Mouse (Mus musculus): ENCODE measurements around the gene Tenm2. TPM values are rescaled to one million over a fixed set of nuclear protein-coding genes. Genes with fewer than 3 reads are reported as not detected.

The Tenm2 gene
- polyA plus RNA-seq, 1 experiment from 2014 or later: 0.16 TPM

DNA sequence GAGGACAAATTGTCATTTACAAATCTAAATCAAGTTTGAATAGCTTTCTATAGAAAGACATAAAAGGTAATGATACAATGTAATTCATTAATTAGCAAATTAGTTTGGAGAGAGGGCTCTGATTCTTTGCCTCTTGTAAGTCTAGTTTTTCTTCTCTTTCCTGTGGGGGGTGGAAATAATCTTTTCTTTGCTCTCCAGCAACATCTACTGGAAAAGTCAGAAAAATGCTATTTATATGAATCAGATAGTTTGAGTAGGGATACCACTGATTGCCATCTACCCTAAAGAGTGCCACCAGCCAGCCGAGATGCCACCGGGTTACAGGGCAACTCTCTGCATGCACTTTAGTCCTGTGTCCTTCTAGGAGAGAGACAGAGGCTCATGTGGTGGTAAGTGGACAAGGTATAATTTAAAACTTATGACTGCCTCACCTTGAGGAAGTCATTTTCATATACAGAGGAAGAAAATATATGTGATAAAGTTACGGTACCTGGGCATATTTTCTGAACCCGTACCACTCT, 560.8 kb downstream of the Tenm2 start:
- H3K4me1 ChIP-seq (ENCODE audit: insufficient read depth, low read depth, low read length): no peaks in the 10 kb centered on the region
- ATAC-seq: no peak
- H3K4me2 ChIP-seq (replicated peaks; ENCODE audit: low read depth, low read length): no peak overlapping the region
- no peaks in the 10 kb centered on the region for H3K36me3 ChIP-seq (ENCODE audit: insufficient read depth, low read length)
- H3K4me3 ChIP-seq (ENCODE audit: low read depth, low read length): no peak overlapping the region
- H3K9me3 ChIP-seq (ENCODE audit: low read length): no peaks in the 10 kb centered on the region
- TF ChIP-seq EP300 (IDR thresholded peaks at IDR 0.05) (no peak), CTCF (IDR thresholded peaks at IDR 0.05) (no peak)
- DNase-seq (ENCODE audit: low spot score): no peak
- H3K27ac ChIP-seq (ENCODE audit: low read length): no peak overlapping the region
- WGBS: 89% methylated on average over 4 of the region's 4 CpGs
- no peaks in the 10 kb centered on the region for H3K27me3 ChIP-seq (replicated peaks; ENCODE audit: insufficient read depth, low read length)
- no peak overlapping the region for H3K9ac ChIP-seq (replicated peaks; ENCODE audit: low read depth)

- Histone ChIP-seq H3K4me1 (ENCODE audit: insufficient read depth, low read depth, low read length) (no peaks in the 10 kb centered on the region), H3K4me3 (ENCODE audit: low read depth, low read length) (no peak overlapping the region), H3K27me3 (replicated peaks; ENCODE audit: insufficient read depth, low read length) (no peaks in the 10 kb centered on the region), H3K9me3 (ENCODE audit: low read length) (no peaks in the 10 kb centered on the region), H3K4me2 (replicated peaks; ENCODE audit: low read depth, low read length) (no peak overlapping the region), H3K9ac (replicated peaks; ENCODE audit: low read depth) (no peak overlapping the region), H3K36me3 (ENCODE audit: insufficient read depth, low read length) (no peaks in the 10 kb centered on the region), H3K27ac (ENCODE audit: low read length) (no peak overlapping the region)
- ATAC-seq: no peak
- WGBS: 42% methylated on average over 5 of the region's 5 CpGs
- no peak for DNase-seq (ENCODE audit: low spot score)
- no peak for TF ChIP-seq CTCF (IDR thresholded peaks at IDR 0.05)
- TF ChIP-seq EP300 (IDR thresholded peaks at IDR 0.05): no peak
These were observed 561.6 kb downstream of the Tenm2 start for GRCm38 (mm10) chr11:36674141-36674540.

- Histone ChIP-seq H3K4me2 (replicated peaks; ENCODE audit: low read depth, low read length) (no peak overlapping the region), H3K4me3 (ENCODE audit: low read depth, low read length) (no peak overlapping the region), H3K27ac (ENCODE audit: low read length) (no peak overlapping the region), H3K36me3 (ENCODE audit: insufficient read depth, low read length) (no peaks in the 10 kb centered on the region), H3K4me1 (ENCODE audit: insufficient read depth, low read depth, low read length) (no peaks in the 10 kb centered on the region), H3K27me3 (replicated peaks; ENCODE audit: insufficient read depth, low read length) (no peaks in the 10 kb centered on the region), H3K9me3 (ENCODE audit: low read length) (no peaks in the 10 kb centered on the region), H3K9ac (replicated peaks; ENCODE audit: low read depth) (no peak overlapping the region)
- WGBS: 76% methylated on average over 9 of the region's 9 CpGs
- no peak for DNase-seq (ENCODE audit: low spot score)
- ATAC-seq: no peak
- TF ChIP-seq CTCF (IDR thresholded peaks at IDR 0.05) (no peak), EP300 (IDR thresholded peaks at IDR 0.05) (no peak)
These were observed 564.6 kb downstream of the Tenm2 start for GRCm38 (mm10) chr11:36671196-36671595.

DNA sequence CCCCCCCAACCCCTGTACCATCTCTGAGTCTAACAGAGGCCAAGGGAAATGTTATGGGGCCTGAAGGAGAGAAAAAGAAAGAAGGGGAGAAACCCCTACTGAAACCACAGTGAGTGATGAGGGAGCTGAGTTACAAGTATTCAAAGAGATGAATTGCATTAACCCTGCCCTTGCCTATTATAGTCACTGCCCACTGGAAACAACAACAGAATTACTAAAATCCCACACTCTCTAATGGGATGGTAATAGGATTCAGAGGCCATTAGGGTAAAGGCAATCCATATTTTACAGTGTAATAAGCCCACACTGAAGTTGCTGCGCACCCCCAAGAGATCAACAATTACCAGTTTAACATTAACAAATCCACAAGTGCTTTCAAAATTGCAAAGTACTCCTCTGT, 571.7 kb downstream of the Tenm2 start:
- no peaks in the 10 kb centered on the region for H3K27me3 ChIP-seq (replicated peaks; ENCODE audit: insufficient read depth, low read length)
- no peak for DNase-seq (ENCODE audit: low spot score)
- H3K4me2 ChIP-seq (replicated peaks; ENCODE audit: low read depth, low read length): no peak overlapping the region
- H3K36me3 ChIP-seq (ENCODE audit: insufficient read depth, low read length): no peaks in the 10 kb centered on the region
- no peak overlapping the region for H3K4me3 ChIP-seq (ENCODE audit: low read depth, low read length)
- H3K9ac ChIP-seq (replicated peaks; ENCODE audit: low read depth): no peak overlapping the region
- no peak for ATAC-seq
- TF ChIP-seq EP300 (IDR thresholded peaks at IDR 0.05) (no peak), CTCF (IDR thresholded peaks at IDR 0.05) (no peak)
- 81% methylated on average over 1 of the region's 1 CpGs for WGBS
- H3K9me3 ChIP-seq (ENCODE audit: low read length): no peaks in the 10 kb centered on the region
- H3K4me1 ChIP-seq (ENCODE audit: insufficient read depth, low read depth, low read length): no peaks in the 10 kb centered on the region
- H3K27ac ChIP-seq (ENCODE audit: low read length): no peak overlapping the region

GRCm38 (mm10) chr11:36663571-36663970, 572.2 kb downstream of the Tenm2 start:
- Histone ChIP-seq H3K9ac (replicated peaks; ENCODE audit: low read depth) (no peak overlapping the region), H3K4me2 (replicated peaks; ENCODE audit: low read depth, low read length) (no peak overlapping the region), H3K4me1 (ENCODE audit: insufficient read depth, low read depth, low read length) (no peaks in the 10 kb centered on the region), H3K36me3 (ENCODE audit: insufficient read depth, low read length) (no peaks in the 10 kb centered on the region), H3K9me3 (ENCODE audit: low read length) (no peaks in the 10 kb centered on the region), H3K27me3 (replicated peaks; ENCODE audit: insufficient read depth, low read length) (no peaks in the 10 kb centered on the region), H3K27ac (ENCODE audit: low read length) (no peak overlapping the region), H3K4me3 (ENCODE audit: low read depth, low read length) (no peak overlapping the region)
- ATAC-seq: no peak
- TF ChIP-seq EP300 (IDR thresholded peaks at IDR 0.05) (no peak), CTCF (IDR thresholded peaks at IDR 0.05) (no peak)
- no peak for DNase-seq (ENCODE audit: low spot score)
- 63% methylated on average over 3 of the region's 3 CpGs for WGBS

DNA sequence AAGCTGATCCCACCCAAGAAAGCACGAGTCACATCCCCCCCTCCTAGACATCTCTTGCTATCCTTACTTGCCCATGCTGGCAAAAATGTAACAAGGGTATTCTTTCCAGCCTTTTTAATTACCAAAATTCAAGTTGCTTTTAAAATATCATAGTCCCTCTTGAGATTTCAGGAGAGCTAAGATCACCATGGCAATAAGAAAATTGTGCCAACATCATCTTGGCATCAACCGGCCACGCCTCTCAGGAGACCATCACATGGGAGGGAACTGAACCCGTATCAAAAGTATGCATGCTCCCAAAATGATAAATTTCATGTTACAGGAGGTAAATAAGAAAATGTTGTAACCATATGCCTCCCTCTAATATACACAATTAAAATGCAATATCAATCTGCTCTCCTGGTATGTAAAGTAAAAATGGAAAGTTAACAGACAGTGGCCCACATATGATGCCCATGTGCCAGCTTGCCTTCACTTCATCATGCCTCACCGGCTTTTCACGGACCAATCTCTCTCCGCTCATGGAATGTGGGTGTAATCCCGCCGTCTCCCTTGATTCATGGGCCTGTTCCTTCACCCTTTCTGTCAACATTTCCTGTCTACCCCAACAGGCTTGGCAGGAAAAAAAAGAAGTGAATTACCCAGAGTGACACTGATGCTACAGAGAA, 582.0 kb downstream of the Tenm2 start:
- ATAC-seq (no peak), DNase-seq (ENCODE audit: low spot score) (no peak)
- Histone ChIP-seq H3K9me3 (ENCODE audit: low read length) (no peaks in the 10 kb centered on the region), H3K4me2 (replicated peaks; ENCODE audit: low read depth, low read length) (no peak overlapping the region), H3K27ac (ENCODE audit: low read length) (no peak overlapping the region), H3K9ac (replicated peaks; ENCODE audit: low read depth) (no peak overlapping the region), H3K4me1 (ENCODE audit: insufficient read depth, low read depth, low read length) (no peaks in the 10 kb centered on the region), H3K27me3 (replicated peaks; ENCODE audit: insufficient read depth, low read length) (no peaks in the 10 kb centered on the region), H3K4me3 (ENCODE audit: low read depth, low read length) (no peak overlapping the region), H3K36me3 (ENCODE audit: insufficient read depth, low read length) (no peaks in the 10 kb centered on the region)
- 68% methylated on average over 9 of the region's 9 CpGs for whole genome bisulfite sequencing
- TF ChIP-seq CTCF (IDR thresholded peaks at IDR 0.05): no peak
- no peak for TF ChIP-seq EP300 (IDR thresholded peaks at IDR 0.05)

Data from lung, postnatal 0 days (tissue).